Mouse (Mus musculus): ENCODE results near the gene Ergic1. TPM values are rescaled to one million over a fixed set of nuclear protein-coding genes. Genes with fewer than 3 reads are reported as not detected.

Gene Ergic1
- polyA plus RNA-seq, 1 experiment from 2014 or later: 103 TPM

DNA sequence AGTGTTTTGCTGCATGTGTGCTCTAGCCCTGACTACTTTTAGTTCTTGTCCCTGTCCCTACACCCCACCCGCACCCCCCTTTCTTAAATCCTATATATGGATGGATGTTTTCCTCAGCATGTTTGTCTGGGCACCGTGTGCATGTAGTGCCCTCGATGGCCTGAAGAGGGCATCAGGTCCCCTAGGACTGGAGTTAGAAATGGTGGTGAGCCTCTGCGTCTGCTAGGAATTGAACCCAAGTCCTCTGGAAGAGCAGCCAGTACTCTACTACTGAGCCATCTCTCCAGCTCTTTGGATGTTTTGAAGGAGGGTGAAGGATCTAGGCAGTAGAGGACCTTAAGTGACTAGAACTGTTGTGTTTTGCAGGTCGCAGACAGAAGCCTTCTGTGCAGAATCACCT lies 137.6 kb downstream of the Ergic1 start:
- DNase-seq (ENCODE audit: low spot score): no peak
- peaks cover 49% of the 10 kb centered on the region for H3K36me3 ChIP-seq
- H3K4me1 ChIP-seq (replicated peaks): 0 out of 2 replicates have a peak, but pooled peaks cover 4% of the 10 kb centered on the region
- H3K27me3 ChIP-seq (ENCODE audit: insufficient read depth, poor library complexity, severe bottlenecking): no peaks in the 10 kb centered on the region
- 90% methylated on average over 5 of the region's 5 CpGs for WGBS
- H3K9me3 ChIP-seq: no peaks in the 10 kb centered on the region
- no peak overlapping the region for H3K27ac ChIP-seq
- H3K4me3 ChIP-seq: no peak overlapping the region

DNA sequence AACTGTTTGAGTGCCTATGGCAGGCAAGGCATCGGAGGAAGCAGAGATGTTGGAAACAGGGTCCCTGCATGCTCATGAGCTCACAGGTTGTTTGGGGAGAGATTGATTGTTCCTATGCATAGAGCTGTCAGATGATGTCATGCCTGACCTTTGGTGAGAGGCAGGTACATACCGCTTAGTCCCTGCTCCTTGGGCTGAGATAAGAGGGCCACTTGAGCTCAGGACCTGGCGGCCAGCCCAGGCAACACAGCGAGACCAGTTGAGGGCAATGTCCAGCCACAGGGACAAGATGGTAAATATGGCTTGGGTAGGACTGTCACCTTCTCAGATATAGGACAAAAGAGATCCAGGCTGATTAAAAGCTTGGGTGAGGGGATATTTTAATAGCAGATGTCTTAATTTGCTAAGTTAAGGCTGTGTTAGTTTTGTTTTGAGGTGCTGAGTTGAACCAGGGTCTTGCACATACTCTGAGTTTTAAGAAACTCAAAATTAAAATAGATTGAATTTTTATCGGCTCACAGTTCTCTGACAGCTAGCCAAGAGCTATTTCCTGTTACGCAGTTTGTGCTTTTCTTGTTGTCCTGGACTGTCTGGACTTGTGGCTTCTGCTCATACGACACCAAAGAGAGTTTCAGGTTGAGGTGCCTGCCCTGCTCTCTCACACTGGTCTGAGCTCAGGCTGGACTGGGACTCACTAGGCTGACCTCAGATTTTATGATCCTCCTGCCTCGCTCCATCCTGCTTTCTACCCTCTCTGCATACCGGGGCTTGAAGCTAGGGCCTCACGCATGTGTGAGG lies 138.7 kb downstream of the Ergic1 start:
- H3K27ac ChIP-seq: no peak overlapping the region
- no peak overlapping the region for H3K4me3 ChIP-seq
- H3K4me1 ChIP-seq (replicated peaks): 0 out of 2 replicates have a peak, but pooled peaks cover 4% of the 10 kb centered on the region
- no peaks in the 10 kb centered on the region for H3K9me3 ChIP-seq
- no peaks in the 10 kb centered on the region for H3K27me3 ChIP-seq (ENCODE audit: insufficient read depth, poor library complexity, severe bottlenecking)
- peaks cover 49% of the 10 kb centered on the region for H3K36me3 ChIP-seq
- 95% methylated on average over 10 of the region's 10 CpGs for WGBS
- DNase-seq (ENCODE audit: low spot score): no peak

DNA sequence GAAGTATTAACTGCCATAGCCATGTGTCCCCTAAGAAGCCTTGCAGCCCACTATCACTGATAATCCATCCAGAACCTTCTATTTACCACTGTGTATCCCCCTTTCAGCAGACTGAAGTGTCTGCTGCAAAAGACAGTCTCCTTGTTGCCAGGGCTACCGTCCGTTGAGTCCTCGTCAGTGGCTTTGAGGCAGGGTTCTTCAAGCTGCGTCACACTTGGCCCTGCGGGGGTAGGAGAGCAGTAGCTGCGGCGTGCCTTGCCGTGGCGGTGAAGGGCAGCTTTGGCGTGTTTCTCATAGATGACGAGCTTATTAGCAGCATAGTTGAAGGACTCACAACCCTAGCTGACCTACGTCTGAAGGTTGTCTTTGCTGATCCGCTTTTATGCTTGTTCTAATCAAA lies 140.3 kb downstream of the Ergic1 start:
- 85% methylated on average over 13 of the region's 13 CpGs for WGBS
- H3K4me1 ChIP-seq (replicated peaks): 0 out of 2 replicates have a peak, but pooled peaks cover 4% of the 10 kb centered on the region
- no peak for DNase-seq (ENCODE audit: low spot score)

DNA sequence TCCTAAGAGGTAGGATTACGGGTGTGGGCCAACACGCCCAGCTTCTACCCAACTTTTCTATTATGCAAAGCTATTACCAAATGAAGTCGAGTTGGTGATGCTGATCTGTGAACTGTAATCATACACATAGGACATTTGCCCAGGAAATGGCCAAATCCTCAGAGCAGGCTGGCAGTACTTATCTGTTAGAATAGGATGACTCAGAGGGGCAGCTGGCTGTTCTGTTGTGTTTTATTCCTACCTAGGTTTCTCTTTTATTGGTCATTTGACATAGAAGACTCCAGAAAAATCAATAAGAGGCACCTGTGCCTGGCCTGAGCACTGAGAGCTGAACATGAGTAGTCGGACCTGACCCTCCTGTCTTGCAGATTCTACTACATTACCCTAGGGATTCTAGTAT lies 141.3 kb downstream of the Ergic1 start:
- no peak for DNase-seq (ENCODE audit: low spot score)
- Histone ChIP-seq H3K4me1 (replicated peaks) (0 out of 2 replicates have a peak, but pooled peaks cover 4% of the 10 kb centered on the region), H3K9me3 (no peaks in the 10 kb centered on the region), H3K36me3 (peaks cover 30% of the 10 kb centered on the region), H3K4me3 (no peak overlapping the region), H3K27ac (no peak overlapping the region), H3K27me3 (ENCODE audit: insufficient read depth, poor library complexity, severe bottlenecking) (no peaks in the 10 kb centered on the region)
- 83% methylated on average over 4 of the region's 4 CpGs for WGBS

More for the DNA sequence above, 140.3 kb downstream of the Ergic1 start:
- H3K9me3 ChIP-seq: no peaks in the 10 kb centered on the region
- peaks cover 39% of the 10 kb centered on the region for H3K36me3 ChIP-seq
- H3K27ac ChIP-seq: no peak overlapping the region
- no peaks in the 10 kb centered on the region for H3K27me3 ChIP-seq (ENCODE audit: insufficient read depth, poor library complexity, severe bottlenecking)
- no peak overlapping the region for H3K4me3 ChIP-seq

DNA sequence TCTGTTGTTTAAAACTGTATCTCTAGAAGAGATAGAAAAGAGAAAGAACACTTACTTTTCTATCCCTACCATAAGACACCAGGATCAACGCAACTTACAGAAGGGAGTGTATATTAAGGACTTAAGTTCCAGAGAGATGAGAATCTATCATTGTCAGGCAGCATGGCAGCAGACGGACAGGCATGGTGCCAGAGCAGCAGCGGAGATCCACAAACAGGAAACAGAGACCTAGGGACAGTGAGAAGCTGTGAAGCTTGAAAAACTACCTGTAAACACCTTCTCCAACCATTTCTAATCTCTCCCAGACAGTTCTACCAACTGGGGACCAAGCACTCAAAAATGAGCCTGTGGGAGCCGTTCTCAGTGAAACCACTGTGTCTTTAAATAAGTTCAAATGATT lies 142.4 kb downstream of the Ergic1 start:
- 89% methylated on average over 4 of the region's 4 CpGs for WGBS
- Histone ChIP-seq H3K27me3 (ENCODE audit: insufficient read depth, poor library complexity, severe bottlenecking) (no peaks in the 10 kb centered on the region), H3K27ac (no peak overlapping the region), H3K4me1 (replicated peaks) (0 out of 2 replicates have a peak, but pooled peaks cover 4% of the 10 kb centered on the region), H3K4me3 (no peak overlapping the region), H3K9me3 (no peaks in the 10 kb centered on the region), H3K36me3 (peaks cover 20% of the 10 kb centered on the region)
- DNase-seq (ENCODE audit: low spot score): no peak

DNA sequence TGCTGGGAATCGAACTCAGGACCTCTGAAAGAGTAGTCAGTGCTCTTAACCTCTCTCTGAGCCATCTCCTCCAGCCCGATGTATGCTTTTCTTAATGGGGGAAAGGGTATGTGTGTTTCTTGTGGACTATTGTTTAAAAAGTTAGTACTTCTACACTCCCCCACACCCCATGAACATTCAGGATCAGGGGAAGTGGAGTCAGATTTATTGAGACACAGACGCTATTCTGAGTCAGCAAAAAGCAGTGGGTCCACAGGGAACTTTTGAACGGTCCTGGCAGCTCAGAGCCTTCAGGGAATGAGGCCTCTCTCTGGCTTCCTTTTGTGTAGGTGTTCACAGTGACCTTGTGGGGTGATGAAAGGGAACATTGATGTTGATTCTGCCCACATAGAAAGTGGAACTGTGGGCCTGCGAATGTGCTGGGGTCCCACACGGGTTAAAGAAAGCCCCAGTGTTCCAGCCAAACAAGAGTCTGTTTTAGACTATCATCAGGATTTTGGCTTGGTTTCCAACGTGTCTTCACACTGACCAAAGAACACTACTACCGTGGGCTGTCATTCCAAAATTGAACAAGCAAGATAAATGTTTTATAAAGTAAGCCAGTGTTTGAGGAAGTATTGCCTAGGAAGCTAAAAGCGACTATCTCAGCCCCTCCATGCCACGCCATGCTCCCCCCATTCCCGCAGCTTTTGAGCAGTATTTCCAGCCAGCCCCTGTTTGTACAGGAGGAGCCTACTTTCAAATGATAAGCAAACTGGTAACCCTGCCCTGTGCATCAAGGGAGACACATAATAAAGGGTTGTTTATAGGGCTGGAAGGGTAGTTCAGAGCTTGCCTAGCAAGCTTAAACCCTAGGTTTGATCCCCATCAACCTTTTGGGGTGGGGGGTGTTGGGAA lies 144.4 kb downstream of the Ergic1 start:
- Histone ChIP-seq H3K27me3 (ENCODE audit: insufficient read depth, poor library complexity, severe bottlenecking) (no peaks in the 10 kb centered on the region), H3K4me3 (no peak overlapping the region), H3K36me3 (no peaks in the 10 kb centered on the region), H3K27ac (no peak overlapping the region), H3K4me1 (replicated peaks) (peaks cover 9% of the 10 kb centered on the region), H3K9me3 (no peaks in the 10 kb centered on the region)
- DNase-seq (ENCODE audit: low spot score): no peak
- 81% methylated on average over 11 of the region's 11 CpGs for WGBS

Other genes starting within 250 kb of the Ergic1 start
- 0.07 and 0.16 TPM in 2 replicates for gene Neurl1b, start 146.7 kb upstream of the Ergic1 start, polyA plus RNA-seq (2016; fragmentation: Nextera tagmentation; extraction: Ambion mirVana)
- 26.8 and 36.8 TPM in 2 replicates for gene Dusp1, start 639 bp downstream of the Ergic1 start, polyA plus RNA-seq (2016; fragmentation: Nextera tagmentation; extraction: Ambion mirVana)
- 140 and 149 TPM in 2 replicates for gene Atp6v0e, start 101.7 kb downstream of the Ergic1 start, polyA plus RNA-seq (2016; fragmentation: Nextera tagmentation; extraction: Ambion mirVana)
- gene Crebrf, start 154.2 kb downstream of the Ergic1 start, polyA plus RNA-seq (2016; fragmentation: Nextera tagmentation; extraction: Ambion mirVana): 3.4 and 4.6 TPM in 2 replicates
- 48.4 and 54.3 TPM in 2 replicates for gene Bnip1, start 219.6 kb downstream of the Ergic1 start, polyA plus RNA-seq (2016; fragmentation: Nextera tagmentation; extraction: Ambion mirVana)